Mouse (Mus musculus) limb, embryonic 11.5 days (tissue): ENCODE data around the gene Nthl1. TPM values are rescaled to one million over a fixed set of nuclear protein-coding genes. Genes with fewer than 3 reads are reported as not detected.

Experiments
- ATAC-seq: fragments of 200-750 bp; cut with Nextera tagmentation; 2 replicates; pipeline ENCODE4 v1.8.0; 2017; ENCODE audit warnings: low read depth; ENCODE audit not compliant: insufficient number of reproducible peaks, low FRiP score, low TSS enrichment
- DNase-seq: peaks from one replicate; pipeline ENCODE4 v3.0.0-alpha.2; 2015; ENCODE audit warnings: low spot score
- H3K27ac ChIP-seq: fragments of 300-500 bp; sonication (generic); replicated peaks from 2 replicates; pipeline ENCODE4 v1.5.1; 2014; ENCODE audit warnings: low read depth, mild to moderate bottlenecking, low read length
- H3K27me3 ChIP-seq: fragments of 300-500 bp; sonication (generic); 2 replicates; pipeline ENCODE4 v1.6.1; 2014; ENCODE audit warnings: mild to moderate bottlenecking, low read length, mixed read lengths; ENCODE audit not compliant: control insufficient read depth, insufficient read depth
- H3K36me3 ChIP-seq: fragments of 300-500 bp; sonication (generic); 2 replicates; pipeline ENCODE4 v1.6.1; 2014; ENCODE audit warnings: mild to moderate bottlenecking, low read length, moderate library complexity, mixed read lengths; ENCODE audit not compliant: control insufficient read depth, insufficient read depth
- H3K4me1 ChIP-seq: fragments of 300-500 bp; sonication (generic); 2 replicates; pipeline ENCODE4 v1.6.1; 2014; ENCODE audit warnings: low read length, mixed read lengths; ENCODE audit not compliant: control insufficient read depth, insufficient read depth
- H3K4me2 ChIP-seq: fragments of 300-500 bp; sonication (generic); 2 replicates; pipeline ENCODE4 v1.6.1; 2014; ENCODE audit warnings: low read depth, mild to moderate bottlenecking, moderate library complexity; ENCODE audit not compliant: severe bottlenecking
- H3K4me3 ChIP-seq: fragments of 300-500 bp; sonication (generic); 2 replicates; pipeline ENCODE4 v1.5.1; 2014; ENCODE audit warnings: low read depth, low read length
- H3K9ac ChIP-seq: fragments of 300-500 bp; sonication (generic); 2 replicates; pipeline ENCODE4 v1.6.1; 2014; ENCODE audit warnings: mild to moderate bottlenecking, low read length
- H3K9me3 ChIP-seq: fragments of 300-500 bp; sonication (generic); 2 replicates; pipeline ENCODE4 v1.6.1; 2016; ENCODE audit warnings: low read length; ENCODE audit not compliant: control insufficient read depth
- WGBS: fragments of 180-500 bp; shearing (Covaris S2); extraction: QIAGEN DNeasy Blood & Tissue Kit; methylation state at CpG from one replicate; pipeline ENCODE4 v1.1.7; 2014; 5-methylcytosine and 5-hydroxymethylcytosine counted together
- polyA plus RNA-seq: library from polyadenylated mRNA; unstranded; fragments of >200 nt; fragmentation: Nextera tagmentation; extraction: Ambion mirVana; gene quantifications from 2 replicates; pipeline ENCODE4 v1.2.1, GENCODE M21; 2014

Gene Nthl1
- polyA plus RNA-seq, 1 experiment from 2014 or later = 19.5 TPM

- no peaks in the 10 kb centered on the region for H3K9me3 ChIP-seq
- no peaks in the 10 kb centered on the region for H3K27me3 ChIP-seq
- no peak overlapping the region for H3K27ac ChIP-seq
- peaks cover 10% of the 10 kb centered on the region for H3K36me3 ChIP-seq
- DNase-seq (no peak), ATAC-seq (no peak)
- no peak overlapping the region for H3K4me2 ChIP-seq
- H3K4me3 ChIP-seq = no peak overlapping the region
- H3K4me1 ChIP-seq = no peaks in the 10 kb centered on the region
- no peak overlapping the region for H3K9ac ChIP-seq
- WGBS = 94% methylated on average over 8 of the region's 8 CpGs
Measured at GRCm38 (mm10) chr17:24608874-24609273, 23.6 kb upstream of the Nthl1 start.

GRCm38 (mm10) chr17:24610711-24611110 lies 21.8 kb upstream of the Nthl1 start:
- ATAC-seq (no peak), DNase-seq (no peak)
- no peaks in the 10 kb centered on the region for H3K9me3 ChIP-seq
- H3K4me3 ChIP-seq = no peak overlapping the region
- no peaks in the 10 kb centered on the region for H3K27me3 ChIP-seq
- 89% methylated on average over 2 of the region's 2 CpGs for WGBS
- H3K9ac ChIP-seq = no peak overlapping the region
- H3K27ac ChIP-seq = no peak overlapping the region
- H3K36me3 ChIP-seq = peaks cover 21% of the 10 kb centered on the region
- no peaks in the 10 kb centered on the region for H3K4me1 ChIP-seq
- no peak overlapping the region for H3K4me2 ChIP-seq

DNA sequence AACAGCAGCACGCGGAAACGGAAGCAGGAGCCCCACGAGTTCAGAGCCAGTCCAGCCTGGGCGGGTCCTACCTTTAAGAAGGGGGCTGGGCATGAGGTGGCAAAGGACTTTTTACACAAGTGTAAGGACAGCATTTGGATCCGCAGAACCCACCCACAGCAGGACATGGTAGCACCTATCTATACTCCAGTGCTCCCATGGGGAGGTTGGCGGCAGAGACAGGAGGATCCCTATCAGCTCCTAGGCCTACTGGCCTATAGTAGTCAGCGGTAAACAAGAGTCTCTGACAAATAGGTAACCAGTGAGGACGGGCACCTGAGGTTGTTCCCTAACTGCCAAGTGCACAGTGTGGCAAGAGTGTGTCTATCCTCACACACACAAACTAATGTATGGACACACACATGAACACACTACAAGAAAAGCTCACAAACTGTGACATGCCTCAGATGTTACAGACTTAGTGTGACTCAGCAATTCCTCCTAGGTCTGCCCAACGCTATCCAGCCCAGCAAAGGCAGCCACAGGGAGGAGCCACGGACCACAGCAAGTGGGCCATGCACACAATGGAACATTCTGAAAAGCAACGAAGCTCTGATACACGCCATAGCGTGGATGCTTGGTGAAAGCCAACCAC lies 14.8 kb upstream of the Nthl1 start:
- Histone ChIP-seq H3K27ac (no peak overlapping the region), H3K4me1 (no peaks in the 10 kb centered on the region), H3K9me3 (no peaks in the 10 kb centered on the region), H3K9ac (no peak overlapping the region), H3K27me3 (no peaks in the 10 kb centered on the region), H3K4me3 (no peak overlapping the region), H3K36me3 (peaks cover 35% of the 10 kb centered on the region), H3K4me2 (no peak overlapping the region)
- no peak for DNase-seq
- ATAC-seq = no peak
- WGBS = 87% methylated on average over 14 of the region's 14 CpGs

- peaks cover 29% of the 10 kb centered on the region for H3K36me3 ChIP-seq
- ATAC-seq (no peak), DNase-seq (no peak)
- no peak overlapping the region for H3K9ac ChIP-seq
- no peak overlapping the region for H3K27ac ChIP-seq
- H3K9me3 ChIP-seq = no peaks in the 10 kb centered on the region
- H3K27me3 ChIP-seq = no peaks in the 10 kb centered on the region
- WGBS = 94% methylated on average over 8 of the region's 8 CpGs
- no peaks in the 10 kb centered on the region for H3K4me1 ChIP-seq
- no peak overlapping the region for H3K4me2 ChIP-seq
- H3K4me3 ChIP-seq = no peak overlapping the region
Measured at GRCm38 (mm10) chr17:24625472-24625871, 7.0 kb upstream of the Nthl1 start.

GRCm38 (mm10) chr17:24628646-24629045 lies 3.8 kb upstream of the Nthl1 start:
- no peak overlapping the region for H3K27ac ChIP-seq
- H3K27me3 ChIP-seq = no peaks in the 10 kb centered on the region
- H3K9me3 ChIP-seq = no peaks in the 10 kb centered on the region
- no peak overlapping the region for H3K4me2 ChIP-seq
- ATAC-seq (no peak), DNase-seq (peak; percentile 83)
- H3K36me3 ChIP-seq = peaks cover 17% of the 10 kb centered on the region; the same call in 1 of the 2 replicates
- H3K9ac ChIP-seq = no peak overlapping the region
- peaks cover 9% of the 10 kb centered on the region; the same call in 1 of the 2 replicates for H3K4me1 ChIP-seq
- WGBS = 56% methylated on average over 5 of the region's 5 CpGs
- no peak overlapping the region for H3K4me3 ChIP-seq

GRCm38 (mm10) chr17:24630072-24630471 lies 2.4 kb upstream of the Nthl1 start:
- Histone ChIP-seq H3K36me3 (peaks cover 17% of the 10 kb centered on the region; the same call in 1 of the 2 replicates), H3K4me3 (no peak overlapping the region)
- WGBS = 90% methylated on average over 14 of the region's 14 CpGs

DNA sequence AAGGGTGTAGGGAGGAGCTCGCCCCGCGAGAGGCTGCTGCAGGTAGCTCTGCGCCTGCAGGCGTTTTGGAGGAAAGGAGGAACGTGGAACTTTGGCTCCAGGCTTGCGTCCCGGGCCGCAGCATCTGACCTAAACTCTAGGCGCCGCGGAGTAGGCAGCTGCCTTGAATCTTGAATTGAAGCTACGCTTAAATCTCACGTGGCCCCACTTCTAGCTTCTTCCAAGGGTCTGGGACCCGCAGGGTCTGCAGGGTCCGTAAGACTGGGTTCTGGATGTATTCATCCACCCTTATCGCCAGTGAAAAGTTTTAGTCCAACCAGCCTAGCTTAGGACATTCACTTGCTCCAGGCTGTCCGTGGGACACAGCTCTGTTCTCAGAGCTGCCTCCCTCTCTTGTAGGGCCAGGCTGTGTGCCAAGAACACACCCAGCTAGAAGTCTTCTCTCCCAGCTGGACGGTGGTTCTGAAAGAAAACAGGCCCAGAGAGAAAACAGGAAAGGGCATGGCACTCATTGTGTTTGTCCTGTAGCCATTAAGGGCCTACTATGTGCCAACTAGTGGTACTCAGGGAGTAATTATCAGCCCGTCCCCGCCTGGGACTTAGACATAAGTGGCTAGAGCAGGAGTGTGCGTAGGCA lies 451 bp downstream of the Nthl1 start:
- Histone ChIP-seq H3K9ac (peak overlapping the region; percentile 70), H3K36me3 (peaks cover 10% of the 10 kb centered on the region; the same call in 1 of the 2 replicates), H3K4me2 (peak overlapping the region; percentile 82), H3K4me1 (peaks cover 9% of the 10 kb centered on the region; the same call in 1 of the 2 replicates), H3K4me3 (peak overlapping the region; percentile 59), H3K27ac (peak overlapping the region; percentile 74), H3K27me3 (no peaks in the 10 kb centered on the region), H3K9me3 (no peaks in the 10 kb centered on the region)
- 14% methylated on average over 22 of the region's 22 CpGs for WGBS
- DNase-seq (no peak), ATAC-seq (peak; percentile 31)

More at GRCm38 (mm10) chr17:24630072-24630471, 2.4 kb upstream of the Nthl1 start:
- ATAC-seq = no peak
- Histone ChIP-seq H3K27me3 (no peaks in the 10 kb centered on the region), H3K27ac (no peak overlapping the region), H3K4me1 (peaks cover 9% of the 10 kb centered on the region; the same call in 1 of the 2 replicates), H3K9me3 (no peaks in the 10 kb centered on the region), H3K9ac (no peak overlapping the region), H3K4me2 (no peak overlapping the region)
- no peak for DNase-seq

- 96% methylated on average over 11 of the region's 11 CpGs for WGBS
- no peak overlapping the region for H3K9ac ChIP-seq
- peaks cover 10% of the 10 kb centered on the region; the same call in 1 of the 2 replicates for H3K36me3 ChIP-seq
- ATAC-seq (no peak), DNase-seq (no peak)
- no peak overlapping the region for H3K27ac ChIP-seq
- no peak overlapping the region for H3K4me3 ChIP-seq
- H3K9me3 ChIP-seq = no peaks in the 10 kb centered on the region
- H3K4me1 ChIP-seq = peaks cover 13% of the 10 kb centered on the region
- H3K4me2 ChIP-seq = no peak overlapping the region
- H3K27me3 ChIP-seq = no peaks in the 10 kb centered on the region
Measured at GRCm38 (mm10) chr17:24633831-24634230, 1.4 kb downstream of the Nthl1 start.
